Mouse (Mus musculus): ENCODE results near the gene Gm11042.

Gm11042 gene

GRCm38 (mm10) chr12:74316344-74316973 is at the start of gene Gm11042:
Gm11042 (minus strand) TSS chr12:74316394.
- no peak for DNase-seq

- DNase-seq, result no peak
Measured at GRCm38 (mm10) chr12:74364477-74364876, 48.3 kb upstream of the Gm11042 start.

GRCm38 (mm10) chr12:74363076-74363475 is 46.9 kb upstream of the Gm11042 start:
- DNase-seq, result peak; percentile 12

GRCm38 (mm10) chr12:74362453-74362852 is 46.3 kb upstream of the Gm11042 start:
- DNase-seq, result no peak

GRCm38 (mm10) chr12:74359791-74360190 is 43.6 kb upstream of the Gm11042 start:
- DNase-seq, result no peak

GRCm38 (mm10) chr12:74357806-74358205 is 41.6 kb upstream of the Gm11042 start:
- no peak for DNase-seq

GRCm38 (mm10) chr12:74342720-74343119 is 26.5 kb upstream of the Gm11042 start:
- no peak for DNase-seq

GRCm38 (mm10) chr12:74340070-74340469 is 23.9 kb upstream of the Gm11042 start:
- DNase-seq, result no peak

- DNase-seq, result no peak
Measured at GRCm38 (mm10) chr12:74333706-74334105, 17.5 kb upstream of the Gm11042 start.

- DNase-seq, result peak; percentile 88
Measured at GRCm38 (mm10) chr12:74333016-74333415, 16.8 kb upstream of the Gm11042 start.

- DNase-seq, result peak; percentile 40
Measured at GRCm38 (mm10) chr12:74329759-74330158, 13.6 kb upstream of the Gm11042 start.

- no peak for DNase-seq
Measured at GRCm38 (mm10) chr12:74326644-74327043, 10.4 kb upstream of the Gm11042 start.

- DNase-seq, result no peak
Measured at GRCm38 (mm10) chr12:74321981-74322380, 5.8 kb upstream of the Gm11042 start.

- DNase-seq, result peak; percentile 77
Measured at GRCm38 (mm10) chr12:74320318-74320717, 4.1 kb upstream of the Gm11042 start.

- peak; percentile 73 for DNase-seq
Measured at GRCm38 (mm10) chr12:74316989-74317759, 980 bp upstream of the Gm11042 start.

- no peak for DNase-seq
Measured at GRCm38 (mm10) chr12:74315221-74315620, 973 bp downstream of the Gm11042 start.

GRCm38 (mm10) chr12:74312611-74313010 is 3.6 kb downstream of the Gm11042 start:
- DNase-seq, result no peak

GRCm38 (mm10) chr12:74303418-74304294 is 12.5 kb downstream of the Gm11042 start:
- no peak for DNase-seq

- DNase-seq, result no peak
Measured at GRCm38 (mm10) chr12:74301559-74301958, 14.6 kb downstream of the Gm11042 start.

GRCm38 (mm10) chr12:74296374-74296773 is 19.8 kb downstream of the Gm11042 start:
- DNase-seq, result no peak

- peak; percentile 40 for DNase-seq
Measured at GRCm38 (mm10) chr12:74293624-74294023, 22.6 kb downstream of the Gm11042 start.

GRCm38 (mm10) chr12:74290983-74291382 is 25.2 kb downstream of the Gm11042 start:
- no peak for DNase-seq

- DNase-seq, result peak; percentile 58
Measured at GRCm38 (mm10) chr12:74284685-74285054, 31.5 kb downstream of the Gm11042 start.

Data from right cerebral cortex, postnatal 14 days (tissue).